Mouse (Mus musculus): ENCODE measurements around the gene Pllp.

Gene Pllp

GRCm38 (mm10) chr8:94658031-94658430 lies 38.0 kb downstream of the Pllp start:
- in situ Hi-C loops (cut with MboI, MseI) = no loop called here

DNA sequence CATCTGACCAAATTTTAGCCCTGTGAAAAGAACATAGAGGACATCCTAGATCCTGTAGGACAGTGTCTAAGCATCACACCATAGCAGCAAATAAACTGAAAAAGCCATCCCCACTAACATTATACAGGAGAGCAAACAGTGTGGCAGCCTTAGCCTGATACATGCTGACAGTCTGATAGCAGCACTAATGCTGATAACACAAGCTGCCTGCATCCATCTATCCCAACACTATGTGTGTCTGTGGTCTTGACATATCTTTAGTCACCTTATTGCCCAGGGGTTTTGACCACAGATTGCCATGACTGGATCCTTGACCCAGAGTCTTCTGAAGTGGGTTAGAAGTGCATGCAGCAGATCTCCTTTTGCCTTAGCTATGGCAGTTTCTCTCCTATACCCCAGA lies 41.1 kb downstream of the Pllp start:
- in situ Hi-C loops (cut with MboI, MseI) = no loop called here

DNA sequence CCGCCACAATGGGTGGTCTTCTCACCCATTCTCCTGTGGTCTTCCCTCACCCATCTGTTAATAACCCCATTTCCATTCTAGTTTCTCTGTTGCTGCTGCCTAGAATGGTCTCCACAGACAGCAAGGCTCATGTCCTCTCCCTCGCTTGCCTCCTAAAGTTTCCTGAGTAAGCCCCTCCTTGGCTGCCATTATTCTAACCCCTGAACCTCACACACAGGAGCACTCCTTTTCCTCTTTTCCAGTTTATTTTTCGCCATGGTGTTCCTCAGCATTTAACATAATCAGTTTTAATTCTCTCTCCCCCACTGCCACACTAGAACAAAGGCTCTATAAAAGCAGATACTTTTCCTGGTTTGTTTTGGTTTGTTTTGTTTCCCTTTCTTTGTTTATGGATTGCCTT lies 43.1 kb downstream of the Pllp start:
- in situ Hi-C loops (cut with MboI, MseI) = no loop called here

DNA sequence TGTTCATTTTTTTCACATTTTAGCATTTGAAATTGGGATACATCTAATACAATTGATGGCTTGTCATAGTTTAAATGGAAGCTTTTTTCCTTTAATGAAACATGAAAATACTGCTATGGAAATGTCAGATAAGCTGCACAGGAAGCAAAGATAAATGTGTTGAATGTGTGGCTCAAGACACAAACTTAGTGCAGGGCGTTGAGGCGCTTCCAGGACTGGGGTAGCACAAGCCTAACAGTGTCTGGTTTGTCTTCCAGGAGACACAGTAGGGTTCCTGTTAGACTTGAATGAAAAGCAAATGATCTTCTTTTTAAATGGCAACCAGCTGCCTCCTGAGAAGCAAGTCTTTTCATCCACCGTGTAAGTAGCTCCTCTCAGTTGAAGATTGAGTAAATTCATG lies 46.6 kb downstream of the Pllp start:
- in situ Hi-C loops (cut with MboI, MseI) = no loop called here

DNA sequence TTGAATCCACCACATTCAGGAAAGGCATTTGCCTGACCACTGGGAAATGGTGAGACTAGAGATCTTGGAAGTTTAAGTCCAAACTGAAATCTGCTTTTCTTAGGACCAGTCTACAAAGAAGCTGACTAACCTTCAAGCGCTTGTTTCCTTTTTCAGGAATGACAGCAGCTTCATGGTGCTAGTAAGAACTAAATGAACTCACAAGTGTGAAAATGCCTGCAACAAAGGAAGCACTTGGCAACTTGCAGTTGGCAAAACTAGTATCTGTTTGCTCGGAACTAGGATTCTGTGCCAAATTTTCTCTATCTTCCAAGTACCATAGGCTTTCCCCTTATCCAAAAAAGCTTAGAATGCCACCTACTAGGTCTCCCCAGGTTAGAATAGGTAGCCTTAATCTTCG lies 49.9 kb downstream of the Pllp start:
- in situ Hi-C loops (cut with MboI, MseI) = no loop called here

- in situ Hi-C loops (cut with MboI, MseI) = no loop called here
Observed at GRCm38 (mm10) chr8:94645202-94645601, 50.9 kb downstream of the Pllp start.

DNA sequence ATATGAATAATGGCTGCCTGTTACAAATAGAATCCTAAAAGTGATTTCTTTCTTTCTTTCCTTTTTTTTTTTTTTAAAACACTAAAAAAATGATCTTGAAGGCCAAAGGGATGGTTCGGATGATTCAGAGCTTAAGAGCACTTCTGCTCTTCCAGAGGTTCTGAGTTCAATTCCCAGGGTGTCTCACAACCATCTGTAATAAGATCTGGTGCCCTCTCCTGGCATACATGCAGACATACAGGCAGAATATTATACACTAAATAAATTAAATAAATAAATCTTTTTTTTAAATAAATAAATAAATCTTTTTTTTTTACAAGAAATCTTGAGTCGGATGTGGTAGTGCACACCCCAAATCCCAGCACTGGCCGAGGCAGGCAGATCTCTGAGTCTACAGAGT lies 54.1 kb downstream of the Pllp start:
- in situ Hi-C loops (cut with MboI, MseI) = no loop called here

DNA sequence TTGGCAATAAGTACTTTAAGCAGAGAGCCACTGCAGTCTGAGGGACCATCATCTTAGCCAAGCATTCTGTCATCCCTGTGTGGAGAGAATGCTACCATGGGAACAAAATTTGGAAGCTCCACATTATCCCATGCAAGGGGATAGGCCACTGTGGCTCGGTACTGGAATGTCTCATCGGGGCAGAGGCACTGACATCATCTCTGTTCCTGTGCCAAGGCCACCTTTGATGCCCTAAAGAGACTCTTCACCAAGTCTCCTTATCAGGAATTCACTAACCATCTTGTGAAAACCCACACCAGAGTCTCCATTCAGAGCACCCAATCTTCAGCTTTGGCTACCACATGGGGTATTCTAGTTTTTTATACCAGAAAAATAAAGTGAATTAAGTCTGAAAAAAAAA lies 54.9 kb downstream of the Pllp start:
- in situ Hi-C loops (cut with MboI, MseI) = no loop called here

DNA sequence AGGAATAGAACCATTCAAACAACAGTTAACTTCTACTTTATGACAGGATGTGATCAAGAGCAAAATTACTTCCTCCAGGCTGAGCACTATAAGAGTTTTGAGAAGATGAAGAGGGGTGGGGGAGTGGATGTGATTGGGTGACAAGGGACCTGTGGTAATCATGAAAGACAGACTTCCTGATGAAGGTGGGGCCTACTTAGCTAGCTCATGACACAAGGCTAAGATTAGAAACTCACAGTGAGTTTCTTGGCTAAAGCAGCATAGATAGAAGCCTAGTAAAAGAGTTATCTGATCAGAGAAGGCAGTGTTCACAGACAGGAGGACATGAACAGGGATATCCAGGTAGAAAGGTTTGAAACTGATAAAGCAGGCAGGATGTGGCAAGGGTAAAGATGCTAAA lies 61.9 kb downstream of the Pllp start:
- in situ Hi-C loops (cut with MboI, MseI) = no loop called here

GRCm38 (mm10) chr8:94633564-94634194 lies 62.4 kb downstream of the Pllp start:
- in situ Hi-C loops (cut with MboI, MseI) = no loop called here
